Mouse (Mus musculus) hindlimb bud, embryonic 11.5 days (tissue): ENCODE measurements at regions not wholly inside any gene's neighbourhood (a gene's known extent, or its start where the extent isn't known, plus 50 kb on each side); places are given as distances from the start of the nearest gene placed in this dataset.

Experiments
- DNase-seq: peaks from one replicate; pipeline ENCODE4 v3.0.0-alpha.2; 2012; ENCODE audit warnings: low read depth, low spot score; ENCODE audit errors: extremely low spot score

- DNase-seq = no peak
Observed at GRCm38 (mm10) chr2:128368534-128369273, 222.3 kb upstream of the Spdye4c start.

- DNase-seq = no peak
Observed at GRCm38 (mm10) chr2:128370821-128371220, 220.2 kb upstream of the Spdye4c start.

- no peak for DNase-seq
Observed at GRCm38 (mm10) chr2:128372204-128372603, 218.8 kb upstream of the Spdye4c start.

- no peak for DNase-seq
Observed at GRCm38 (mm10) chr2:128373363-128374252, 217.4 kb upstream of the Spdye4c start.

- DNase-seq = no peak
Observed at GRCm38 (mm10) chr2:128374253-128374566, 216.8 kb upstream of the Spdye4c start.

- no peak for DNase-seq
Observed at GRCm38 (mm10) chr2:128374926-128375325, 216.1 kb upstream of the Spdye4c start.

GRCm38 (mm10) chr2:128375827-128376226 is 215.2 kb upstream of the Spdye4c start:
- no peak for DNase-seq

GRCm38 (mm10) chr2:128377176-128377575 is 213.8 kb upstream of the Spdye4c start:
- no peak for DNase-seq

- DNase-seq = no peak
Observed at GRCm38 (mm10) chr2:128377680-128378079, 213.3 kb upstream of the Spdye4c start.

GRCm38 (mm10) chr2:128378456-128378855 is 212.6 kb upstream of the Spdye4c start:
- no peak for DNase-seq

GRCm38 (mm10) chr2:128379151-128379550 is 211.9 kb upstream of the Spdye4c start:
- no peak for DNase-seq

- DNase-seq = no peak
Observed at GRCm38 (mm10) chr2:128379554-128379953, 211.5 kb upstream of the Spdye4c start.

- no peak for DNase-seq
Observed at GRCm38 (mm10) chr2:128380581-128380980, 210.4 kb upstream of the Spdye4c start.

GRCm38 (mm10) chr2:128381684-128382205 is 209.3 kb upstream of the Spdye4c start:
- DNase-seq = no peak

- no peak for DNase-seq
Observed at GRCm38 (mm10) chr2:128382473-128382872, 208.5 kb upstream of the Spdye4c start.

GRCm38 (mm10) chr2:128384612-128385011 is 206.4 kb upstream of the Spdye4c start:
- DNase-seq = no peak

GRCm38 (mm10) chr2:128386846-128387621 is 204.0 kb upstream of the Spdye4c start:
- no peak for DNase-seq

- DNase-seq = no peak
Observed at GRCm38 (mm10) chr2:128387851-128388471, 203.0 kb upstream of the Spdye4c start.

- no peak for DNase-seq
Observed at GRCm38 (mm10) chr2:128388883-128389470, 202.0 kb upstream of the Spdye4c start.

GRCm38 (mm10) chr2:128392344-128392743 is 198.7 kb upstream of the Spdye4c start:
- DNase-seq = no peak
